Mouse (Mus musculus) small intestine, adult 2 months (tissue): ENCODE measurements around the gene Hnf4a. TPM values are rescaled to one million over a fixed set of nuclear protein-coding genes. Genes with fewer than 3 reads are reported as not detected.
A peak's percentile ranks its signal among the peaks of the same experiment; 100 is the strongest.

Experiments used
- H3K27ac ChIP-seq: fragments of 200-500 bp; 2 replicates; pipeline ENCODE4 v1.5.1; 2012; ENCODE audit warnings: low read depth, low read length, control low read depth, inconsistent platforms; ENCODE audit not compliant: insufficient read depth
- H3K27me3 ChIP-seq: fragments of 200-500 bp; 2 replicates; pipeline ENCODE4 v1.6.1; 2012; ENCODE audit warnings: mild to moderate bottlenecking, moderate library complexity, low read length, inconsistent platforms; ENCODE audit not compliant: control insufficient read depth, insufficient read depth
- H3K36me3 ChIP-seq: fragments of 200-500 bp; 2 replicates; pipeline ENCODE4 v1.6.1; 2012; ENCODE audit warnings: mild to moderate bottlenecking, low read length, control low read depth, inconsistent platforms; ENCODE audit not compliant: control insufficient read depth, insufficient read depth
- H3K4me1 ChIP-seq: fragments of 200-500 bp; 2 replicates; pipeline ENCODE4 v1.6.1; 2012; ENCODE audit warnings: low read length, inconsistent platforms, mixed read lengths; ENCODE audit not compliant: control insufficient read depth, insufficient read depth, insufficient read length
- H3K4me3 ChIP-seq: fragments of 200-500 bp; 2 replicates; pipeline ENCODE4 v1.5.1; 2012; ENCODE audit warnings: low read depth, mild to moderate bottlenecking, control low read depth, inconsistent platforms, low read length, moderate library complexity
- CTCF ChIP-seq: fragments of 200-500 bp; IDR thresholded peaks from 2 replicates; pipeline ENCODE4 v1.5.1; 2012; ENCODE audit warnings: low read depth, mild to moderate bottlenecking, control low read depth, inconsistent platforms, low read length, moderate library complexity, mixed read lengths; ENCODE audit not compliant: insufficient replicate concordance, insufficient read length; ENCODE audit errors: extremely low read depth
- POLR2A ChIP-seq: fragments of 200-500 bp; IDR thresholded peaks from 2 replicates; pipeline ENCODE4 v1.6.1; 2012; ENCODE audit warnings: low read depth, mild to moderate bottlenecking, control low read depth, inconsistent platforms, low read length, moderate library complexity
- WGBS: fragments of 180-500 bp; shearing (Covaris S2); methylation state at CpG from one replicate; pipeline ENCODE4 v1.1.7; 2018; 5-methylcytosine and 5-hydroxymethylcytosine counted together
- polyA plus RNA-seq: library from polyadenylated mRNA; depleted of rRNA; stranded (reverse); fragments of >200 nt; gene quantifications from 2 replicates; pipeline ENCODE4 v1.2.3, GENCODE M21; 2012

Hnf4a gene
- polyA plus RNA-seq, 1 experiment, result 397 TPM

GRCm38 (mm10) chr2:163577986-163578385 lies 71.4 kb downstream of the Hnf4a start:
- peak overlapping the region; percentile 95 for H3K27ac ChIP-seq
- WGBS, result 91% methylated on average over 2 of the region's 2 CpGs
- no peaks in the 10 kb centered on the region for H3K36me3 ChIP-seq
- H3K4me3 ChIP-seq, result no peak overlapping the region
- TF ChIP-seq CTCF (no peak), POLR2A (no peak)
- no peaks in the 10 kb centered on the region for H3K27me3 ChIP-seq
- peaks cover 62% of the 10 kb centered on the region for H3K4me1 ChIP-seq

GRCm38 (mm10) chr2:163580069-163580945 lies 73.7 kb downstream of the Hnf4a start:
- H3K27me3 ChIP-seq, result no peaks in the 10 kb centered on the region
- peaks cover 55% of the 10 kb centered on the region for H3K4me1 ChIP-seq
- TF ChIP-seq CTCF (no peak), POLR2A (no peak; the same call in 1 of the 2 replicates)
- no peaks in the 10 kb centered on the region for H3K36me3 ChIP-seq
- no peak overlapping the region for H3K4me3 ChIP-seq
- WGBS, result 26% methylated on average over 13 of the region's 13 CpGs
- peak overlapping the region; percentile 95 for H3K27ac ChIP-seq

GRCm38 (mm10) chr2:163583226-163584087 lies 76.8 kb downstream of the Hnf4a start:
- TF ChIP-seq POLR2A (no peak), CTCF (no peak)
- no peaks in the 10 kb centered on the region for H3K36me3 ChIP-seq
- H3K4me1 ChIP-seq, result peaks cover 40% of the 10 kb centered on the region
- peak overlapping the region; percentile 58 for H3K27ac ChIP-seq
- H3K4me3 ChIP-seq, result no peak overlapping the region
- 89% methylated on average over 10 of the region's 10 CpGs for WGBS
- H3K27me3 ChIP-seq, result no peaks in the 10 kb centered on the region

GRCm38 (mm10) chr2:163584088-163584426 lies 77.4 kb downstream of the Hnf4a start:
- WGBS, result 38% methylated on average over 10 of the region's 10 CpGs

GRCm38 (mm10) chr2:163586384-163587261 lies 80.0 kb downstream of the Hnf4a start:
- no peaks in the 10 kb centered on the region for H3K36me3 ChIP-seq
- WGBS, result 45% methylated on average over 19 of the region's 19 CpGs
- H3K27ac ChIP-seq, result no peak overlapping the region
- TF ChIP-seq CTCF (peak; percentile 89), POLR2A (no peak)
- no peaks in the 10 kb centered on the region for H3K27me3 ChIP-seq
- H3K4me3 ChIP-seq, result no peak overlapping the region
- H3K4me1 ChIP-seq, result peaks cover 45% of the 10 kb centered on the region

More at GRCm38 (mm10) chr2:163584088-163584426, 77.4 kb downstream of the Hnf4a start:
- Histone ChIP-seq H3K36me3 (no peaks in the 10 kb centered on the region), H3K27me3 (no peaks in the 10 kb centered on the region), H3K4me3 (no peak overlapping the region), H3K4me1 (peaks cover 39% of the 10 kb centered on the region), H3K27ac (peak overlapping the region; percentile 58)
- TF ChIP-seq POLR2A, result no peak
- TF ChIP-seq CTCF, result no peak

- WGBS, result 72% methylated on average over 5 of the region's 5 CpGs
- Histone ChIP-seq H3K4me3 (no peak overlapping the region), H3K27ac (no peak overlapping the region), H3K4me1 (peaks cover 44% of the 10 kb centered on the region), H3K27me3 (no peaks in the 10 kb centered on the region), H3K36me3 (no peaks in the 10 kb centered on the region)
- TF ChIP-seq POLR2A (no peak), CTCF (no peak)
Observed at GRCm38 (mm10) chr2:163587506-163587905, 80.9 kb downstream of the Hnf4a start.
